Mouse (Mus musculus): ENCODE measurements at regions not wholly inside any gene's neighbourhood (a gene's known extent, or its start where the extent isn't known, plus 50 kb on each side); places are given as distances from the start of the nearest gene placed in this dataset.

DNA sequence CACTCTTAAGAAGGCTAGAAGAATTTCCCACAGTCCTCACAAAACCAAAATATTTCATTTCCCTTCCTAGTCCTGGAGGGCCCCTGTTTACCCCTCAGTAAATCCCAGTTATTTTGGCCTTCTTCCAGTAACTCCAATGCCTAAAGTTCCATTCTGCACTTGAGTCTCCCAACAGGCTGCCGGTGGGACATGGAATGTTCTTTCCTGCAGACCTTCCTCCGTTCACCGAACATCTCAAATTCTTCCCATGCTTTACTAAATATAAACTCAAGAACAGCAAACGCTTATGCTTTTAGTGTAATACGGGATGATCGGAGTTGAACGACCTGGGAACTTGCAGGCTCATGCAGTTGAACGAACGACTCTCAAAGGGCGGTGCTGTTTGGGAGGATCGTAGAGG lies 69.6 kb downstream of the Id4 start:
- Histone ChIP-seq H3K27ac (ENCODE audit: control insufficient read depth, low read depth, low read length) (no peak overlapping the region), H3K36me3 (ENCODE audit: control insufficient read depth in 1 of 2, insufficient read depth in 2 of 2, low read length in 2 of 2) (no peaks in the 10 kb centered on the region), H3K9me3 (replicated peaks; ENCODE audit: insufficient read depth, low read length) (no peaks in the 10 kb centered on the region), H3K4me3 (ENCODE audit: control insufficient read depth in 1 of 2, insufficient read depth in 1 of 2, low read depth in 2 of 2, low read length in 2 of 2) (no peak overlapping the region), H3K79me2 (ENCODE audit: control insufficient read depth, insufficient read depth, low read length, poor library complexity) (no peaks in the 10 kb centered on the region), H3K4me1 (ENCODE audit: control insufficient read depth in 1 of 2, insufficient read depth in 2 of 2, low read length in 2 of 2) (no peaks in the 10 kb centered on the region), H3K9ac (ENCODE audit: control insufficient read depth, low read depth, low read length, poor library complexity, severe bottlenecking) (no peak overlapping the region), H3K27me3 (ENCODE audit: control insufficient read depth in 1 of 2, insufficient read depth in 2 of 2, low read length in 2 of 2) (no peaks in the 10 kb centered on the region)
- TF ChIP-seq EP300 (IDR thresholded peaks at IDR 0.05; ENCODE audit: low read depth in 1 of 2, low read length in 2 of 2) = no peak
- TF ChIP-seq ZKSCAN1 (IDR thresholded peaks at IDR 0.05; ENCODE audit: low read depth, low read length) = no peak
- TF ChIP-seq CTCF (IDR thresholded peaks at IDR 0.05 in 2 of 3, conservative IDR thresholded peaks at IDR 0.05 in 1 of 3; ENCODE audit: control insufficient read depth in 1 of 3, insufficient read depth in 1 of 3, low read depth in 2 of 3, low read length in 3 of 3, poor library complexity in 1 of 3, severe bottlenecking in 1 of 3) = no peak
- TF ChIP-seq MYC (IDR thresholded peaks at IDR 0.05; ENCODE audit: low read depth, low read length) = no peak
- TF ChIP-seq GABPA (IDR thresholded peaks at IDR 0.05; ENCODE audit: low read depth, low read length) = no peak
- no peak for TF ChIP-seq SIN3A (IDR thresholded peaks at IDR 0.05; ENCODE audit: low read length)
- TF ChIP-seq TAL1 (IDR thresholded peaks at IDR 0.05; ENCODE audit: low read length) = no peak
- no peak for TF ChIP-seq SMC3 (IDR thresholded peaks at IDR 0.05; ENCODE audit: low read depth, low read length)
- no peak for TF ChIP-seq E2F4 (IDR thresholded peaks at IDR 0.05; ENCODE audit: borderline replicate concordance, low read depth, low read length)
- TF ChIP-seq ELF1 (IDR thresholded peaks at IDR 0.05; ENCODE audit: low read depth, low read length) = no peak
- no peak for TF ChIP-seq USF2 (IDR thresholded peaks at IDR 0.05; ENCODE audit: borderline replicate concordance in 1 of 2, insufficient read depth in 1 of 2, low read depth in 1 of 2, low read length in 2 of 2)
- TF ChIP-seq TBP (IDR thresholded peaks at IDR 0.05; ENCODE audit: low read depth, low read length) = no peak
- no peak for TF ChIP-seq POLR2AphosphoS2 (IDR thresholded peaks at IDR 0.05; ENCODE audit: low read length)
- TF ChIP-seq NRF1 (IDR thresholded peaks at IDR 0.05; ENCODE audit: insufficient read depth, low read depth, low read length, poor library complexity, severe bottlenecking) = no peak
- no peak for DNase-seq (ENCODE audit: low read depth, low spot score)

DNA sequence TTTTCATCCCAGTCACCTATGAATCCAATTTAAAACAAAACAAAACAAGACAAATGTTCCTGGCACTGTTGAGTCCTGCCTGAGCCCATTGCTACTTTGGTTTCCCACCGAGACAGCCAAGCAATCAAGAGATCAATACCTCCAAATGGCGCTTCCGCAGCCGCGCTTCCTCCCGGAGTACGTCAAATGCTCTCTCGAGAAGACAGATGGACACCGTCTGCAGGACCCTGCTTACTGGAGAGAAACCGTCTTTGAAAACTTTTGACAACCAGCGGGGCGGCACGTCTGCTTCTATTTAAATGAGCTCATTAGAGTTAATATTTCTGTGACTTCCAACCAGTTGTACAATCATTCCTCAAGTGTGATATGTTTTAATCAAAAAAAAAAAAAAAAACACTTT lies 75.1 kb downstream of the Id4 start:
- no peak for DNase-seq (ENCODE audit: low read depth, low spot score)
- Histone ChIP-seq H3K36me3 (ENCODE audit: control insufficient read depth in 1 of 2, insufficient read depth in 2 of 2, low read length in 2 of 2) (no peaks in the 10 kb centered on the region), H3K27me3 (ENCODE audit: control insufficient read depth in 1 of 2, insufficient read depth in 2 of 2, low read length in 2 of 2) (no peaks in the 10 kb centered on the region), H3K9me3 (replicated peaks; ENCODE audit: insufficient read depth, low read length) (no peaks in the 10 kb centered on the region), H3K4me3 (ENCODE audit: control insufficient read depth in 1 of 2, insufficient read depth in 1 of 2, low read depth in 2 of 2, low read length in 2 of 2) (no peak overlapping the region), H3K27ac (ENCODE audit: control insufficient read depth, low read depth, low read length) (no peak overlapping the region), H3K4me1 (ENCODE audit: control insufficient read depth in 1 of 2, insufficient read depth in 2 of 2, low read length in 2 of 2) (no peaks in the 10 kb centered on the region), H3K9ac (ENCODE audit: control insufficient read depth, low read depth, low read length, poor library complexity, severe bottlenecking) (no peak overlapping the region), H3K79me2 (ENCODE audit: control insufficient read depth, insufficient read depth, low read length, poor library complexity) (no peaks in the 10 kb centered on the region)
- TF ChIP-seq NRF1 (IDR thresholded peaks at IDR 0.05; ENCODE audit: insufficient read depth, low read depth, low read length, poor library complexity, severe bottlenecking) (no peak), POLR2AphosphoS2 (IDR thresholded peaks at IDR 0.05; ENCODE audit: low read length) (no peak), KAT2A (conservative IDR thresholded peaks at IDR 0.05; ENCODE audit: low read depth, low read length) (no peak), CTCF (IDR thresholded peaks at IDR 0.05 in 2 of 3, conservative IDR thresholded peaks at IDR 0.05 in 1 of 3; ENCODE audit: control insufficient read depth in 1 of 3, insufficient read depth in 1 of 3, low read depth in 2 of 3, low read length in 3 of 3, poor library complexity in 1 of 3, severe bottlenecking in 1 of 3) (no peak), ZNF384 (IDR thresholded peaks at IDR 0.05; ENCODE audit: low read depth, low read length) (no peak), TBP (IDR thresholded peaks at IDR 0.05; ENCODE audit: low read depth, low read length) (no peak), MAFK (IDR thresholded peaks at IDR 0.05; ENCODE audit: borderline replicate concordance, low read depth, low read length) (no peak), JUND (IDR thresholded peaks at IDR 0.05; ENCODE audit: low read depth, low read length) (no peak), ZMIZ1 (IDR thresholded peaks at IDR 0.05; ENCODE audit: low read depth, low read length) (no peak), ELF1 (IDR thresholded peaks at IDR 0.05; ENCODE audit: low read depth, low read length) (no peak), ZKSCAN1 (IDR thresholded peaks at IDR 0.05; ENCODE audit: low read depth, low read length) (no peak), E2F4 (IDR thresholded peaks at IDR 0.05; ENCODE audit: borderline replicate concordance, low read depth, low read length) (no peak), USF1 (IDR thresholded peaks at IDR 0.05; ENCODE audit: low read depth, low read length) (no peak), ETS1 (IDR thresholded peaks at IDR 0.05; ENCODE audit: low read depth, low read length) (no peak), EP300 (IDR thresholded peaks at IDR 0.05; ENCODE audit: low read depth in 1 of 2, low read length in 2 of 2) (no peak), SMC3 (IDR thresholded peaks at IDR 0.05; ENCODE audit: low read depth, low read length) (no peak), MYC (IDR thresholded peaks at IDR 0.05; ENCODE audit: low read depth, low read length) (no peak)

Measured in MEL (cell line).